Mouse (Mus musculus) hematopoietic stem cell, adult 5-6 weeks (primary cell): ENCODE results near the gene Twistnb. TPM values are rescaled to one million over a fixed set of nuclear protein-coding genes. Genes with fewer than 3 reads are reported as not detected.
A peak's percentile ranks its signal among the peaks of the same experiment; 100 is the strongest.

Experiments used
- ATAC-seq, 2 experiments: fragments of 125-278 bp in 1 of 2; replicated peaks in 1 of 2; 2 replicates each; pipeline ENCODE4 v1.8.0; 2016 to 2017; ENCODE audit warnings: inconsistent platforms in 2 of 2, mild to moderate bottlenecking in 2 of 2, moderate number of reproducible peaks in 2 of 2, low read depth in 1 of 2, moderate TSS enrichment in 1 of 2; ENCODE audit not compliant: low FRiP score in 2 of 2, poor library complexity in 2 of 2, severe bottlenecking in 2 of 2, insufficient read depth in 1 of 2, low TSS enrichment in 1 of 2
- total RNA-seq: library from RNA; stranded (forward); fragments of 172-1452, 232-1000 nt; gene quantifications from 2 replicates; pipeline ENCODE4 v1.2.3, GENCODE M21; 2017

Gene Twistnb
- total RNA-seq: 84.8 and 86.0 TPM in 2 replicates

DNA sequence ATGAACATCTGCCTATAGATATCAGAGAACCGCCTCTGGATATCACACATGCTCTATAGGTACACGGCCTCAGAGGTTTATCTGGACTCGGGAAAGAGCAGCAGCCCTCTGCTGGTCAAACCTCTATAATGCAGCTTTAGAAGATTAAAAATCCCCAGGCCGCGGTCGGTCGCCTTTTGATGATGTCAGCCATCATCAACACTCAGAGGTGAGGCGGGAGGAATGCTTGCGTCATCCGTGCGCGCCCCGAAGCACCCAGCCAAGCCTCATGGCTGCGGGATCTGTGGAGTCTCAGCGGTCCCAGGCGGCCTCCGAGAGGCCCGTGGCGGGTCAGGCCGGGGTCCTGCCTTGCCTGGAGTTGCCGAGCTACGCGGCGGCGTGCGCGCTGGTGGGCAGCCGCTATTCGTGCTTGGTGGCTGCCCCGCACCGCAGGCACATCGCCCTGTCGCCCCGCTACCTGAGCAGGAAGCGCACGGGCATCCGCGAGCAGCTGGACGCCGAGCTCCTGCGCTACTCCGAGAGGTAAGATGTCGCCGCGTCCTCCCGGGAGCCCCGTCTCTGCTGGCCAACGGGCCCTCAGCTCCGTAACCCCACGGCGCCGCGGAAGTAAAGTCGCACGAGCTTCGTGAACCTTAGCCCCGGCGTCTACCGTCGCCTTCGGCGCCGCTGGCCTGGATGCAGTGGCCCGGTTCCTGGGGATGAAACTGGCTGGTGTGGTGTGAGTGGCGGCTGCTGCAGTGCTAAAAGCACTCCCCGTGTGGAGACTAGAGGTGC, at the start of gene Twistnb:
Twistnb (plus strand) TSS at position 249 of the 774 bp plus-strand sequence.
- peak; percentile 80 to 87 for ATAC-seq

DNA sequence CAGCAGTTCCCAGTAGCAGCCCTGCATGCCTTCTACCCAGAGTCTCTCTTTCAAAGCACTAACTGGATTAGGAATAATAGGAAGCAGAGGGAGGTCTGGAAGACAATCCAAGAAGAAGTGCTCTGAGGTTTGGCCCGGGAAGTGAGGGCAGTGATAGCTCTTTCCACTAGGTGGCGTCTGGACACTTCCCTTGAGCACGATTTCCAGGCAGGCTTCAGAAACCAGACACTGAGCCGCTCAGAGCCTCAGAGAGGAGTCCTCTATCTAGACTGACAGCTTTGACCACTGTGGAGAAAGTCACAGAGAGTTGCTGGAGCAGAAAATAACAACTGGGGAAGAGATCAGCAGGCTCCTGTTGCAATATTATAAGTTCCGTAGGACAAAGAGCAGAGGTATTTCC, 40.6 kb upstream of the Twistnb start:
- ATAC-seq: peak; percentile 87 to 89

DNA sequence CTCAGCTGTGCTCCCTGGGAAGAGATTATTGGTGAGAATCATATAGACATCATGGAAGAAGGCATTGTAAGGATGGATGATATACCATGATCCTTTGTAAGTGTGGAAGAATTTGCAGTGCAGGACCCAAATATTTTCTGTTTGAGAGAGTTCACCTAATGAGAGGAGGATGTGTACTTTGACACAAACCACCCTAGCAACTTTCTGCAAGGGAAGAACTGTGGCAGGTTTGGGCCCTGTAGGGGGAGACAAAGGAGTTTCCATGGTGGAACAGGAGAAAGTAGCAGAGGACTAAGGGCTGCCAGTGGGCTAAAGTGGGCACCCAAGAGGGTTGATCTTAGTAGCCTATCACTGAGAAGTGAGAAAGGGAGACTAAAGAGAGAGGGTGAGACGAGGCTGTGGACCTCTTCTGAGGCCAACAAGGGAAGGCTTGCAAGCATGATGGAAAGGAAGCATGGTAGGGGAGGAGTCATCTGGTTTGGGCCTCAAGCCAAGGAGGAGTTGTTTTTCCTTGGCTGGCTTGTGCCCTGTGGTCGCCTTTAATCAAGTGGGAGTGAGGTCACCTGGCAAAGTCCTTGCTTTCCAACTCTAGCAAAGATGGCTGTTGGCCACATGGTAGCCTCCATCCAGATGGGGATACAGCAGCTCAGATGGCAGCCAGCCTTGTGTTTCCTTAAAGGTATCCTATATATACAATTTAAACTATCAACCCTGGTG, 38.4 kb upstream of the Twistnb start:
- ATAC-seq: peak in 1 of 2 experiments; percentile 34; a peak in 2 of 4 replicates

DNA sequence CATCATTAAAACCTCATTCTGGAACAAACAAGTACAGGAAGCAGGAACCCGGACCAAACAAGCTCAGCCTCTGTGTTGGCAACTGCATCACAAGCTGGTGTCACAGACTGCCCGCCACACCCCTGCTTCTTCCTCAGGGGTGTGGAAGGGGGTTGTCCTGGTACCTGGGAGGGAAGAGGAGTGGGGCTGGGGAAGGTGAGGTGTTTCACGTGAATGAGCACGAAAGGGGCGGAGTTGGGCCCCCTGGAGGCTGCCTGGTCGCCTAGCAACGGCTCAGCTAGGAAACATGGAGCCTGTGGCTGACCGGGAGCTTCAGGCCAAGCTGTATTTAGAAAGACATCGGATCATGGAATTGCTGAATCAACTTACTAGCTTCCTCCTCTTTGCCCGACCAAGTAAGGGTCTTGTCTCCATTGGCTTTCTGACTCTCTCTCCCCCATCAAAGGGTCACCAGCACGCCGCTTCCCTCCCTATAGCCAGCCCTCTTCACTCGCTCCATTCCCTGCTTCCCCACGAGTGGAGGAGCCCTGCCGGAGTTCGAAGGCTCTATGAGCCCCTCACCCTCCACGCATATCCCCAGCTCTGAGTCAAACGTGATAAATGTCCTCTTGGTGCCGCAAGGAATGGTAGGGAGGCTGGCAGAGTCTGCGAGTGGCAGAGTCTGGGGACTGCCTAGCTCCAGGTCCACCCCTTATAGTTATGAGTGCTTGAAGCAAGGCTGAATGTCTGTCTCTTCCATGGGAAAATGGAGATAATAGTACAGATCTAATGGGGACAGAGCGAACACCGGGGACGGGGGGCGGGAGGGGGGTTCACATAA, 34.4 kb upstream of the Twistnb start, which contains the start of gene Efcab10:
Efcab10 (plus strand) TSS at position 51 of the 820 bp plus-strand sequence.
- ATAC-seq: peak in 1 of 2 experiments; percentile 45; a peak in 1 of 4 replicates

GRCm38 (mm10) chr12:33403265-33403693, 26.2 kb upstream of the Twistnb start:
- ATAC-seq: peak; percentile 91 to 95

GRCm38 (mm10) chr12:33404996-33405395, 24.4 kb upstream of the Twistnb start:
- no peak for ATAC-seq

- no peak for ATAC-seq
These were observed 23.9 kb upstream of the Twistnb start for GRCm38 (mm10) chr12:33405398-33406026.

- peak; percentile 58 to 78; a peak in 3 of 4 replicates for ATAC-seq
These were observed 17.8 kb upstream of the Twistnb start for GRCm38 (mm10) chr12:33411580-33412151.

DNA sequence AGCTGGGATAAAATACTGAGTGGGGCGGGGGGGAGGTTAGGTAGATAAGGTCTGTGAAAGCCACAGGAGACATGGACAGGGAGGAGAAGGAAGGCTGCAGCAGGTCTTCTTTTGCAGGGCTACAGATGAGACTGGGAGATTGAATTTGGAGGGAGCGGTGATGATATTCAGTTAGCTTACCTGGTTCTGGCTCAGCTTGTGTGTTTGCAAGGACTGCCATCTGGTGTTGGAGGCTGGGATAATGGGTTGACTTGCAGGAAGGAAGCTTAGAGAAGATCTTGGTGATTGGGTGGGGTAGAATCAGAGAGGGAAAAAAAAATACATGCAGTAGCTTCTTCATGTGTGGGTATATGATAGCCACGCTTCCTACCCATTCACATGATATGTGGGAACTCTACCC, 5.1 kb upstream of the Twistnb start:
- peak; percentile 71 to 76 for ATAC-seq

DNA sequence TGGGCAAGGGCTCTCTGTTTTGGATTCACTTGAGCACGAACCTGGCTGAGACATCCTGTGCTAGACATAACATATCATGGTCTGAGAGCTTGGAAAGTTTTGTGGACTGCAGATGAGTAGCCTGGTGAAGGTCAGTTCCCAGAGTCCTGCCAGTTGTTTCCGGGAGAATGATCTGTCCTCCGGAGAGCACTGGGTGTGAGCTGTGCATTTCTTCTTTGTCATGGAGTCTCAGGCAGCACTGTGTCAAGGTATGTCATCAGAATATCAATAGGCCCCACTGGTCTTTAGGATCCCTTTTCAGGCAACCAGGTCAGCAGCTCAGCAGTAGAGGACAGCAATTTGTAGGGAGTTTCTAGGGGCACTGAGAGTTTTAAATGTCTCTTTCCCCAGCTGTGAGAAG, 2.1 kb upstream of the Twistnb start:
- no peak for ATAC-seq

DNA sequence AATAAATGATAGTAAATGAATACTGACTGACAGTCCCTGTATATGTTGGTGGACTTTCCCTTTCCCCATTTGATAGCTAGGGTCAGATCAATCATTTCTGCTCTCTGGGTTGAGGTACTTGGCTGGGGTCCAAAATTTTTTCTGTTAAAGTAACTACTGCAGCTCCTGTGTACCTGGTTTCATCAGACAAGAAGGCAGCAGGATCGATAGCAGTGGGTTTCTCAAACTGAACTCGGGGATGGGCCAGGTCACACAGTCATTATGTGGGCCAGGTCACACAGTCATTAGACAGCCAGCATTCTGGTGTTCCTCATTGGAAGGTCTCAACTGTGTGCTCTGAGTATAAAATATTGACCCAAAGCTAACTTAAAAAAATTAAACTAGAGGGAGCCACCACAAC, 1.7 kb upstream of the Twistnb start:
- no peak for ATAC-seq

GRCm38 (mm10) chr12:33433812-33434211, 4.4 kb downstream of the Twistnb start:
- ATAC-seq: peak; percentile 72 to 82

GRCm38 (mm10) chr12:33434758-33435157, 5.3 kb downstream of the Twistnb start:
- ATAC-seq: no peak

DNA sequence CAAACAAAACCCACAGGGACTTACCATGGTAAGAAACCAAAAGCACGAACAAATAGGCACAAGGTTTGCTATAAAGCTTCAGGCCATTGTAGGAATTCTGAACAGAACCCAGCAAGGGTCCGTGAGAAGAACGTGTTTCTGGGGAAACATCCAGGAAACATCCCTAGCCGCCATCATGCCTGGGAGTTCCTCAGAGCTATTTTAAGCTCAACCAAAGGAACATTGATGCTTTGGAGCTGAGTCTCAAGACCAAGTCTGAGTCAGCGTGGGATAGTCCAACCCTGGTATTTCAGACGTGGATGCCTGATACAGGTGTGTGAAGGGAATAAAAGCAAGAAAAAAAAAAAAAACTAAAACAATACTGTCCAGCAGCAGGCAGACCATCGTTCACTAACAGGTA, 26.0 kb downstream of the Twistnb start:
- ATAC-seq: no peak

DNA sequence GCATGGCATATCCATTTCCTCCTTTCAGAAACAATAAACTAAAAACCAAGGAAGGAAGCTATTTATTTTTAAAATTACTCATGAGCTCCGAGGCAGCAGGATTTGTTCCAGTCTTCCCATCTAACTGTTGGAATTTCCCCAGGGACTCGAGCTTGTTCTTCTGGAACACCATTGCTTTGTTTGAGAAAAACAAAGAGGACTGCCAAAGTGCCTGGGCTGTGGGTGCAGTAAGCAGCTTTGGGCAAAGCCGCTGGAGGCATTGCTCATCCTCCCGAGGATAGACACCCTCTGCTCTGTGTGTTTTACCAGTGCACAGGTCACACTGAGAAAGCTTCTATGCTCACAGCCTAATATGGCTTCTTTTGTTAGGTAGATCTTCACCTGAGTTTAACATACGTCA, 26.8 kb downstream of the Twistnb start:
- ATAC-seq: no peak

DNA sequence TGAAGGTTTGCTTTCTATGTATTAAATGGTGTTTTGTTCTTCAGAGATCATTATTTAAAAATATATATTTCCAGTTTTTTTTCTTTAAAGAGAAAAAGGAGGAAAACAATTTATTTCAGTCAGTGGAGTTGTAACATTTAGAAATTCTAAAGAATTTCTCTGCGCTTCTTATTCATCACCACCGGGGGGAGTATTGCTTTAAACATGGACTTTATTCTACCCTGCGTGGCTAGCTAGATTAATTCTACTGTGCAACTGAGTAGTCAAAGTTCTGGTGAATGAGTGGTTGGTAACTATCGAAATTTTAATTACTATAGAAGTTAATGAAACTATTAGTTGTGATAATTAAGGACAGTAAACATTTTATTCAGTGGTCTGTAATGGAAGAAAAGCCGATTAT, 51.5 kb downstream of the Twistnb start:
- peak in 1 of 2 experiments; percentile 42; a peak in 1 of 4 replicates for ATAC-seq

DNA sequence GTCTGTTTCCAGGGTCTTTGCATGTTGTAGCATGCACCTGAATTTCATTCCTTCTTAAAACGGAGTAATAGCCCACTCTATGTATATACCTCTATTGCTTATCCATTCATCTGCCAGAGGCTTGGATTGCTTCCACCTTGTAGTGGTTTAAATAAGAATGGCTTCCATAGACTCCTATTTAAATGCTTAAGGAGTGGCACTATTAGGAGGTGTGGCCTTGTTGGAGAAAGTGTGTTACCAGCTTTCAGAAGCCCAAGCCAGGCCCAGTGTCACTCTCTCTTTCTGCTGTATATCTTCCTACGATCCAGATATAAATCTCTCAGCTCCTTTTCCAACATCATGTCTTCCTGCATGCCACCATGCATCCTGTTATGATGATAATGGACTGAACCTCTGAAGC, 53.5 kb downstream of the Twistnb start:
- no peak for ATAC-seq
